Mouse (Mus musculus) thymus, adult 2 months (tissue): ENCODE data around the gene Spem1. TPM values are rescaled to one million over a fixed set of nuclear protein-coding genes. Genes with fewer than 3 reads are reported as not detected.

Source experiments
- DNase-seq: peaks from one replicate; pipeline ENCODE4 v3.0.0; 2021
- H3K27ac ChIP-seq: fragments of 200-500 bp; 2 replicates; pipeline ENCODE4 v1.5.1; 2012; ENCODE audit warnings: low read length, control low read depth; ENCODE audit not compliant: control insufficient read depth, insufficient read depth
- H3K27me3 ChIP-seq: fragments of 200-500 bp; 2 replicates; pipeline ENCODE4 v1.6.1; 2012; ENCODE audit warnings: mild to moderate bottlenecking, low read length, moderate library complexity, mixed read lengths; ENCODE audit not compliant: control insufficient read depth, insufficient read depth
- H3K36me3 ChIP-seq: fragments of 200-500 bp; 2 replicates; pipeline ENCODE4 v1.6.1; 2012; ENCODE audit warnings: mild to moderate bottlenecking, low read length, moderate library complexity; ENCODE audit not compliant: control insufficient read depth, insufficient read depth
- H3K4me1 ChIP-seq: fragments of 200-500 bp; replicated peaks from 2 replicates; pipeline ENCODE4 v1.6.1; 2012; ENCODE audit warnings: low read length; ENCODE audit not compliant: control insufficient read depth, insufficient read depth
- H3K4me3 ChIP-seq: fragments of 200-500 bp; 2 replicates; pipeline ENCODE4 v1.5.1; 2012; ENCODE audit warnings: mild to moderate bottlenecking, low read length, control low read depth, moderate library complexity; ENCODE audit not compliant: control insufficient read depth, insufficient read depth
- CTCF ChIP-seq: fragments of 200-500 bp; IDR thresholded peaks from 2 replicates; pipeline ENCODE4 v1.5.1; 2012; ENCODE audit warnings: mild to moderate bottlenecking, control low read depth, low read length, moderate library complexity, borderline replicate concordance; ENCODE audit not compliant: control insufficient read depth, poor library complexity, insufficient read depth; ENCODE audit errors: extremely low read depth
- POLR2A ChIP-seq: fragments of 200-500 bp; IDR thresholded peaks from 2 replicates; pipeline ENCODE4 v1.6.1; 2012; ENCODE audit warnings: mild to moderate bottlenecking, low read length, control low read depth, moderate library complexity; ENCODE audit not compliant: control insufficient read depth, poor library complexity, insufficient read depth; ENCODE audit errors: extremely low read depth
- WGBS: fragments of 180-500 bp; shearing (Covaris S2); methylation state at CpG from one replicate; pipeline ENCODE4 v1.1.7; 2018; 5-methylcytosine and 5-hydroxymethylcytosine counted together
- polyA plus RNA-seq: library from polyadenylated mRNA; depleted of rRNA; stranded (reverse); fragments of >200 nt; gene quantifications from 2 replicates; pipeline ENCODE4 v1.2.3, GENCODE M21; 2012

Spem1 gene
- polyA plus RNA-seq, 1 experiment = 0.61 TPM

DNA sequence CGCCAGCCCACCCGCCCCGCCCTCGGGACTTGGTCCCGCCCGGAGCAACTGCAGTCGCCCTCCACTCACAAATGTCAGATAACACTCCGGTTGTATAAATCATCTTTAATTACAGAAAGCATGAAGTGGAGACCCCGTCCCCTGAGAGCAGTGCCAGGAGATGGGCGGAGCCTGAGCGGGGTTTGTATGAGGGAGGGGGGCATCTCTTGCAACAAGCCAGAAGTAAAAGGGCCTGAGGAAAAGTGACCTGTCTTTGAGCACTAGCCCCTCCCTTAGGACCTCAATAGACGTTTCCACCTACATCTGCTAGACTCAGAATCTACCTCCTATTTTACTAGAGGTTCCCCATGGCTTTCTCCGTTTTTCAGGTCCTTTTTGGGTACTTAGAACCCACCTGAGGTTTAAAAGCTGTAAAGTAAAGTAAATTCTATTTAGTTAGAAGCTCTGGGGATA is 26.0 kb downstream of the Spem1 start:
- Histone ChIP-seq H3K27ac (no peak overlapping the region), H3K4me3 (peak overlapping the region; percentile 76), H3K36me3 (no peaks in the 10 kb centered on the region), H3K27me3 (peaks cover 5% of the 10 kb centered on the region; the same call in 1 of the 2 replicates), H3K4me1 (peaks cover 9% of the 10 kb centered on the region)
- DNase-seq = no peak
- WGBS = 7% methylated on average over 13 of the region's 13 CpGs
- TF ChIP-seq CTCF = no peak
- TF ChIP-seq POLR2A = no peak

- Histone ChIP-seq H3K4me3 (peak within 1 kb of the TSS; percentile 76), H3K27me3 (no peaks in the 10 kb centered on the region; the same call in 1 of the 2 replicates), H3K36me3 (no peaks in the 10 kb centered on the region), H3K27ac (no peak within 1 kb of the TSS), H3K4me1 (peaks cover 2% of the 10 kb centered on the region)
- 3% methylated on average over 52 of the region's 52 CpGs for WGBS
- peak; percentile 94 for DNase-seq
- TF ChIP-seq CTCF (no peak), POLR2A (no peak)
These were observed 26.6 kb downstream of the Spem1 start, which contains the start of gene Chrnb1 for GRCm38 (mm10) chr11:69795168-69795982. TSS of gene Chrnb1 (minus strand) at chr11:69795943.

- H3K4me3 ChIP-seq = no peak overlapping the region
- 89% methylated on average over 5 of the region's 5 CpGs for WGBS
- TF ChIP-seq CTCF = no peak
- no peaks in the 10 kb centered on the region for H3K36me3 ChIP-seq
- DNase-seq = no peak
- no peaks in the 10 kb centered on the region for H3K27me3 ChIP-seq
- H3K4me1 ChIP-seq = no peaks in the 10 kb centered on the region; the same call in 1 of the 2 replicates
- H3K27ac ChIP-seq = no peak overlapping the region
These were observed 28.6 kb downstream of the Spem1 start for GRCm38 (mm10) chr11:69793429-69793828.

DNA sequence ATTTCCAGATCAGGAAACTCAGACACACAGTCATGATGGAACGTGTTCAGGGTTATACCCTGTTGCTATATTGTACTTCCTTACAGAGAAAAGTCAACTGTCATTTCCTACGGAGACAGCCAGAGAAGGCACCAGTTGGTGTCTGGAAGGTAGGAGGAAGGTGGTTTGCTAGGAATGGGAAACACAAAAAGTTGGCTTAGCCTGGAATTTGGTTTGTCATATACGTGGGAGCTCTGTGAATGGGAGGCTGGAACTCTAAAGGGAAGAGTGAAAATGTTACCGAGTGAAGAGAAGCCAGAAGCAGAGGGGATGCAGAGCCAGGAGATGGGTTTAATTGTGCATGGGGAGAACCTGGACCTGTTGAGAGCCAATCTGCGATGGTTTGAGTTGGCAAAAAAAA is 30.6 kb downstream of the Spem1 start:
- Histone ChIP-seq H3K27ac (no peak overlapping the region), H3K27me3 (no peaks in the 10 kb centered on the region), H3K4me3 (no peak overlapping the region), H3K36me3 (no peaks in the 10 kb centered on the region), H3K4me1 (no peaks in the 10 kb centered on the region; the same call in 1 of the 2 replicates)
- DNase-seq = no peak
- TF ChIP-seq CTCF (no peak), POLR2A (no peak)
- 95% methylated on average over 5 of the region's 5 CpGs for WGBS

- TF ChIP-seq CTCF = no peak
- no peak for TF ChIP-seq POLR2A
- H3K36me3 ChIP-seq = no peaks in the 10 kb centered on the region
- 90% methylated on average over 5 of the region's 5 CpGs for whole genome bisulfite sequencing
- H3K27me3 ChIP-seq = no peaks in the 10 kb centered on the region
- no peak overlapping the region for H3K4me3 ChIP-seq
- no peaks in the 10 kb centered on the region for H3K4me1 ChIP-seq
- no peak overlapping the region for H3K27ac ChIP-seq
- DNase-seq = no peak
These were observed 32.5 kb downstream of the Spem1 start for GRCm38 (mm10) chr11:69789431-69789830.

- Histone ChIP-seq H3K4me1 (no peaks in the 10 kb centered on the region), H3K4me3 (no peak overlapping the region), H3K27me3 (no peaks in the 10 kb centered on the region), H3K27ac (no peak overlapping the region), H3K36me3 (no peaks in the 10 kb centered on the region)
- WGBS = 93% methylated on average over 5 of the region's 5 CpGs
- TF ChIP-seq POLR2A (no peak), CTCF (no peak)
- DNase-seq = no peak
These were observed 34.7 kb downstream of the Spem1 start for GRCm38 (mm10) chr11:69787306-69787705.

DNA sequence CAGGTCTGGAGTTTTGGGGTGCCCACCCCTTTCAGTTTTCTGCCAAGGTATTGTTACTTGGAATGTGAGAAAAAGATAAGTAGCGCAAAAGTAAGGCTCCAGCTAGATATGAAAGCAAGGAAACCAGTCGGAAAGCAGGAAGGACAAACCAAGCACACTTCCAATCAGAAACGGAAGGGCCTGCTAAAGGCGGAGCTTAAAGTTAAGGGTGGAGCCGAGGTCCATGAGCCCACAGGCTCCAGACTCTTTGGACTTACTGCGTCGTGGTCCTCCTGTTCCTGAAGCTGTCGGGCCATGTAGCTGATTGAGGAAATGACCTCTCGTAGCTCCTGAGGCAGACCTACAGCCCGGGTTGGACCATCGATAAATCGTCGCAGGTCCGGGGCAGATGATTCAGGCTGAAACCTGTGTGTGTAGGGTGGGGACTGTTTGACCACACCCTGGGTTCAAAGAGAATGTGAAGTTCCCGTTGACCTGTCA is 37.1 kb downstream of the Spem1 start:
- H3K4me1 ChIP-seq = no peaks in the 10 kb centered on the region
- DNase-seq = no peak
- no peak for TF ChIP-seq CTCF
- TF ChIP-seq POLR2A = no peak
- no peaks in the 10 kb centered on the region for H3K36me3 ChIP-seq
- H3K27me3 ChIP-seq = no peaks in the 10 kb centered on the region
- no peak overlapping the region for H3K27ac ChIP-seq
- H3K4me3 ChIP-seq = no peak overlapping the region
- 61% methylated on average over 15 of the region's 15 CpGs for WGBS
